Mouse (Mus musculus): ENCODE data around the gene Atg5.

DNA sequence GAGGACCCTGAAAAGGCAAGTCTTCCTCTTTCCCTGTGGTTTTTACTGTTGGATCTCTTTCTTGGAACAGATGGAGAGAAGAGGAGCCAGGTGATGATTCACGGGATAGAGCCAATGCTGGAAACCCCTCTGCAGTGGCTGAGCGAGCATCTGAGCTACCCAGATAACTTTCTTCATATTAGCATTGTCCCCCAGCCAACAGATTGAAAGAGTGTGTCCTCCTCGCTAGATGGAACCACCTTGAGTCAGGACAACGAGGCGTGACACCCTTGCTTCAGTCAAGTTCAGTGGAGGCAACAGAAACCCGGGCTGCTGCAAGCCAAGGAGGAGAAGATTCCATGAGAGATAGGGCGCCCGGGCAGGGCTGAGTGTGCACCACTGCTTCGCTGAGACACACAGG is 94.7 kb downstream of the Atg5 start:
- TF ChIP-seq CTCF (IDR thresholded peaks at IDR 0.05; ENCODE audit: low read depth) = no peak
- no peak for TF ChIP-seq EP300 (optimal IDR thresholded peaks at IDR 0.05)
